Mouse (Mus musculus) cerebellum, adult 9-10 months (tissue): Measurements from ENCODE around the gene Mgmt.

Experiments
- DNase-seq: peaks from one replicate; pipeline ENCODE4 v3.0.0; 2022

Mgmt gene

DNA sequence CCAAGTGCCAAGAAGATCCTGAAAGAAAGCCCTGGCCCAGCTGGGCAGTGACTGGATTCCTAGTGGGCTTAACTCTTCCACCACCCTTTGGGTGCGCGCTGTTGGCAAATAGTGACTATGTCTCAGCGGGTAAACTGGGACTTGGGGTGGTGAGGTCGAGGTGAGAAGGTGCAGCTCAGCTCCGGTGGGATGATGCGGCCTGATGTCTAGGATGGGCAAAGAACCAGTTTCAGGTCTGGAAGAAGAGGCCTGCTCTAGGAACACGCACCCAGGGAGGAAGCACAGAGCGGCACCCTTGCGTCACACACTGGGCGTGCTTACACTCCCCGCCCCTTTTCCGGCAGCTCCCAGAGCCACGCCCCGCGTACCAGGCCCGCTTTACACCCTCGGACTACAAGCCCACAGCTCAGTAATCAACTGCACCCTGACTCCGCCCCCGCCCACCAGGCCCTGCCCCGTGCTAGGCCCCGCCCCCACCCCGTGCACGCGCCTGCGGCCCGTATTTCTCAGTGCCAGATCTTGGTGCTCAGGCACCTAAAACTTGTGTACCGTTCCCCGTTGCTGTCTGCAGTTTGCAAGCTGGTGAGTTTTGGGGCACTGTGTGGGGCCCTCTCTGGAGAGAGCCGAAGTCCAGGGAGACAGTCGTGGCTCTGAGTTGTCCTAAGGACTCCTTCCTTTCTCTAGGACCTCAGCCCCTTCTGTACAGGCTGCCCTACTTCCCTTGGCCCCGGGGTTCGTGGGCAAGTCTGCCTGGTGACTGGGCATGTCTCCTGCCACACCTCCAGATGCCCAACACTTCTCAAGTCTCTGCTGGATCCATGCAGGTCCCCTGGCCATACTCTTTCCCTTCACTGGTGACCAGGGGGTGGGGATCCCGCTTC, at the start of gene Mgmt:
Gene Mgmt, plus strand, starts transcription at position 509 of the 881 bp plus-strand sequence.
- DNase-seq = peak; percentile 44

DNA sequence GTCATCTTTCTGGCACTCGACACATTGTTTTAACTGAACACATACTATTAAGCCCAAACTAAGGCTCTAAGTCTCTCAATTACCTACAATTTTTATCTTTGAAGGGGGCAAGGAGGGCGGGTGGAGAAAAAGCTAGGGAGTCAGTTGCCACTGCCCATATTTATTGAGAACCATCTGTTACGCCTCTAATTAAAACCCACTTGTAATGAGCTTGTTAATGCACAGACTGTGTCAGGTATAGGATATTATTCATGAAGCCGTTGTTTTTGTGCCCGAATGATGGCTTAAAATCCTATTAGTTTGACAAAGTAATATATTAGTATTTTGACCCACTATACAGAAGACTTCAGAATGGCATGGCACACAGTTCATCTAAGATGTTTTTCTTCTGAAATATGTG, 49.6 kb upstream of the Mgmt start:
- no peak for DNase-seq

DNA sequence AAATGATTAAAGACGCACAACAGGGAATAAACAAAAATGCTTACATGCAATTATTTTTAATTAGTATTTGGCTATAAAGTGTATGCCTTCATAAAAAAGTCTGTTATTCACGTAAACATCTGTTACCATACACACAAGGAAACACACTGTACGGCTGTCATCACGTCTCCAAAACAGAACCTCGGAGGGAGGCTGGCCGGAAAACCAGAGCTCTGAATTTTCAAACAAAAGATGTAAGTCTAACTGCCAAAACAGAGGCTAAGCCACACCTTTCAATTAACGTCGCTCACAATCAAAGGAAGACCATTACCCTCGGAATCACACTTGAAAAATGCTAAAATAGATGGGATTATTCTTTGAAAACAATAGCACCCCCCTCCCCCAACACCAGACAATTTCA, 49.1 kb upstream of the Mgmt start:
- no peak for DNase-seq

DNA sequence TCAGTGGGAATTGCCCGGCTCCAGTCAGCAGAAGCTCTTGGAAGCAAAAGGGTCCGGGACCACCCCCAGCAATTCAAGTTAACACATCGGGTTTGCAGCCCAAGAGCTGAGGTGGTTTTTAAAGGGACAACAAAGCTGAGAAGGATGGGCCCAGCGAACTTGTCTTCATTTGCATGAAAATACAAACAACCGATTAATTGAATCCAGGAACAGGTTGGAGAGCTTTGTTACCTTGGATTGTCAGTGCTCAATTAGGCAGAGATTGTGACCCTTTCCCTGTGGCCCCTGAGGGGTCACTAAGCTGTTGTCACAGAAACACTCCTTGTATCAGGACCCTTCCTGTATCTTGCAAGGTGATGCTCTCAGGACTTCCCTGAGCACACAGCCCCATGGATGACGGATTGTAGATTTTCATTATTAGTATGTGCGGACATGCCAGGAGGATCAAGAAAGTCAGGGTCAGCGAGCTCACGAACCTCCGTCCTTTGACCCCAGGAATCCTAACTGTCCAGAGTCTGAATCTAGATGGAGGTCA, 48.3 kb upstream of the Mgmt start:
- DNase-seq = no peak

DNA sequence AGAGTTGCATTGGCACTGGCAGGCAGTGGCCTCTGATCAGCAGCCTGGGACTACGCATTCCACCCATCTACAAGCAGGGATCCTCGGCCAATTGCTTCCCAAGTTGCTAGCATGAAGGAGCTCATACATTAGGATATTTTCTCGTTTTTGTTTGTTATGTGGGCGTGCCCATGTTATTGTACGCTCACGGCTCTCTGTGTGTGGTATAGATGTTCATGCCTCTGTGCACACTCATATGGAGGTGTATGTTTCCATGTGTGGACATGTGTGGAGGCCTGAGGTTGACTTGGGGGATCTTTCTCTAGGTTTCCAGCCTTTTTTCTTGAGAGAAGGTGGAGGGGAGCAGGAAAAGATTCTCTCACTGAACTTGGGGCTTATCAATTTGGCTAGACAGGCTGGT, 46.8 kb upstream of the Mgmt start:
- no peak for DNase-seq

DNA sequence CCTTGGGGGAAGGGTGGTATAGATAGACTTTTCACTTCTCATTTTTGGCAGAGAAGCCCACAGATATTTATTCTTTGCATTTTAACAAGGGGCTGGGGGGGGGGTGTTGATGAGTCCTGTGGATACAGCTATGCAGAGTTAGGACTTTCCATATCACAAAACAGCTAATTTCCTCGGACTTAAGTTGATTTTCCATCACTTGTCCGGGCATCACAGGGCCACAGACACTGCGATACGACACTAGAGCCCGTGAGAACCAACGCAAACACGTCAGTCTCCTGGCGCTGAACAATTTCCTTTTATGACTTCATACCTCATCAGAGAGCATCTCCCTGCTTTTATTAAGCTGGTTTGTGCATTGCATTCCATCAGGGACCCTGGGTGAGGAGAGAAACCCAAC, 45.7 kb upstream of the Mgmt start:
- DNase-seq = no peak

DNA sequence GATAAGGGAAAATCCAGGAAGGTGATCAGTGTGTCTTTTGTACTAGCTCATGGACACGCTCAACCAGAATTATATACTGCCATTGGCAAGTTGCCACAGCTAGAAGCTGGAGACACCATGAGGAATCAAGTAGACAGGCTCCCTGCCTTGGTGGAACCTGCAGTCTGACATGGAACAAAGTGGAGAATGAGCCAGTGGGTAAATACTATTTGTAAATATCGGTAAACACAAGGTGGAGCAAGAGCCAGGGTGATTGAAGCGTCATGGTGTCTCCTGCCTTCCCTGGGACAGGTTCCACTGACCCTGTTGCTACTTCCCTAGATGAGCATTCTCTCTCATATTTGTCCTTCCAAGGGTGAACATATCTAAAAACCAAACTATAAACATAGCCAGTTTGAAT, 44.6 kb upstream of the Mgmt start:
- DNase-seq = no peak

DNA sequence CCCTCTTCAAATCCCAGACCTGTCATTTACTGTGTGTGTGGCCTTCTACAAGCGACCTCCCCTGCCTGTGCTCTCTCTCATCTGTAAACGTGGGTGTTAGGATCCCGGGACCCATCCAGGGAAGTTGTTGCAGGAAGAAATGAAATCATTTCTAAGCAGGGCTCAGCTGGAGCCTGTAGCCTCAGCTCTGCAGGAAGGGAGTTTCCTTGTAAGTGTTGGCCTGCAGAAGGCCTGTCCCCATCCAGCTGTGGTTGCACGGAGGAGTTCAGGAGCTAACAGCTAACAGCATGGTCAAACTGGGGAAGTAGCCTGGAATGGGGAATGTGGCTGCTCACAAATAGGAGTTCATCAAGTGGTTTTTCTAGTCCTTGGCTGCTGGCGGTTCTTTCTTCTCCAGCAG, 44.1 kb upstream of the Mgmt start:
- no peak for DNase-seq

DNA sequence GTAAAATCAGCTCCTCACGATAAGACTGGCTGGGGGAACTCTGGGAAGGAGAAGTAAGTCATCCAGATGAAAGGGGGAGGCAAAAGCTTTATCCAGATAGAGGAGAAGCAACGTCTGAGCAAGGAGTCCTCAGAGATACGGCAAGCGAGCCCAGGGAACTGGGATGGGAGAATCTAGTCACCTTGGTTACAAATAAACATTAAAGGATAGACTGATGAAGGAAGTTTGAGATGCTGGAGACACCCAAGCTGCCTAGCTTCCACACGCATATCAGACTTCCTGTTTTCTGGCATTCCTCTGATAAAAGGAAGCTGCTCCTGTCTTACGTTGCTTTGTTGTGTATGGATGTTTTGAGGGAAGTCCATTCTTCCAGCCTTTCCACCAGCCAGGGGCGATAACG, 42.5 kb upstream of the Mgmt start:
- no peak for DNase-seq

DNA sequence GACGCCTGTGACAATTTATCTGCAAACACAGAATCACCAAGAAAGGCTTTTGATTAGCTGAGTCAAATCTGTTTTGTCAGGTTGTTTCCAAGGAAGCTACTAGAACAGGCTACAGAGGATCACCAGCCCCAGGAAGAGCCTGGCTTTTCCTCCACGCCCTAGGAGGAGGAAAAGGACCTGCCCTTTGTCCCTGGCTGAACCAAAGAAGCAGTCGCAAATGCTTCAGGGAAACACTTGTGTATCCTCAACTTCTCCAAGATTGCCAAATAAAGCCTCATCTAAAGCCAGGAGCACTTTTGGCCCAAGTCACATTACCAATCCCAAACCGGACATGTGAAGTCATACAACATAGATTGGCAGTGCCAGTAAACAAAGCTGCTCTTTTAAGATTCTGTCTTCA, 41.7 kb upstream of the Mgmt start:
- no peak for DNase-seq

DNA sequence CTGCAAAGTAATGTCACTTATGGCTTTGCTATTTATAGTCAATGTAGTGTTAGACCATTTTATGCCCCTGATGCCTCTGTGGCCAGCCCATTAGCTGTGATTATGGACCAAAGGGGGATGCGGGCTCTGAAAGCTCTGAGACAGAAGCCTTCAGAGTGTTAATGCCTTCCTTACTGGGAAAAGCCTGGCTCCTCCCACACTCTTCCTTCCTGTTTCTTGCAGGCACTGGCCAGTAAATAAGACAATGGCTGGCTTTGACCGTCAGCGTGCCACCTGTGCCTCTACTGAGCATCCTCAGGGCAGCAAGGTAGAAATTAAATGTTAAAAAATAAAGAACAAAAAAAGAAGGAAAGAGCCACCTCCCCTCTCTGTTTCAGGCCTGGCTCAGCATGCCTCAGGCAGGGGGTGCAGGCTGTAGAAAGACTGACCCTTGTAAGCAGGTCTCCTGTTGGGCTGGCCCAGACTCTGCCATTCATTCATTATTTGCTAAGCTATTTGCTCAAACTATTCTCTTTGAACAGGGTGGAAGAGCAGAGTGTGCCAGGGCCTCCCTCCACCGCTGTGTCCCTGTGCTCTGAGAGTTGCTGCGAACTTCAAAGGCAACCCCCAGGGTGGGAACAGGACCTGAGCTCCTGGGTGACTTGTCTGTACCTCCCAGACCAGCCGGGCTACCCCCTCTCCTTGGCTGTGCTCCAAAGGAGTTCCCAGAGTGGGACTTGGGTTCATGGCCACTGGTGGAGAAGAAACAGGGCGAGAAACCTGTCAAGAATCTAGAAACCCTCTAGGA, 29.5 kb upstream of the Mgmt start:
- DNase-seq = no peak

DNA sequence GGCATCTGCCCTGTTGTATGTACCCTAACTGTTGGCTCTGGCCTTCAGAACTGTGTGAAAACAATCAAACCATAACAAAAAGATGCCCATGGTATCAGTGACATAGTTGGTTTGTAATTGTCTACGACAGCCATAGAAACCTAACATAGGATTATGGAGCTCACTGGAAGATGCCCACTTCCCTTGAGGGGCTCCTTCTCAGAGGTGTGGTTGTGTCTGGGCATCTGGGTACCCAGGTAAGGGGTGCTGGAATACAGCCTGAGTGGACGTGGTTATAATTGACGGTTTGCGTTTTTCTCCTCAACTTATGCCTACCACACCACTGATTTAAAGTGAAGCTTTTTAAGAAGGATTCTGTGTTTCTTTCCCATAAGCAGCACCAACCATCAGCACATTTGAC, 28.5 kb upstream of the Mgmt start:
- DNase-seq = no peak

DNA sequence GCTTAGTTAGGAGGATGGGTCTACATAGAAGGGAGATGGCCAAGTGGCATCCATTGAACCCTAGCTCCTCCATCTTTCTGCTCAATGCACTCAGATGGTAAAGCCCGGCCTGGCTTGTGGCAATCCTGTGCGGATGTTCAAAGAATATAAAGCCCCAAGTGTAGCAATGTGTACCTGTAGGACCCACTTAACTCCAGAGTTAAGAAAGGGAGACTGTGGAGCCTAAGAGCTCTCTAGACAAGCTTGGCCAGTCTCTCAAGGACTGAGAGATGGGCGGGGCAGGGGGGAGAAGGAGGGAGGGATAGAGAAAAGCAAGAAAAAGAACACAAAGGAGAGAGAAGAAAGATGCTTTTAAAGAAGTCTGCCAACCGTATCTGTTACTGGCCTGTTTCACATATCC, 27.9 kb upstream of the Mgmt start:
- DNase-seq = no peak

DNA sequence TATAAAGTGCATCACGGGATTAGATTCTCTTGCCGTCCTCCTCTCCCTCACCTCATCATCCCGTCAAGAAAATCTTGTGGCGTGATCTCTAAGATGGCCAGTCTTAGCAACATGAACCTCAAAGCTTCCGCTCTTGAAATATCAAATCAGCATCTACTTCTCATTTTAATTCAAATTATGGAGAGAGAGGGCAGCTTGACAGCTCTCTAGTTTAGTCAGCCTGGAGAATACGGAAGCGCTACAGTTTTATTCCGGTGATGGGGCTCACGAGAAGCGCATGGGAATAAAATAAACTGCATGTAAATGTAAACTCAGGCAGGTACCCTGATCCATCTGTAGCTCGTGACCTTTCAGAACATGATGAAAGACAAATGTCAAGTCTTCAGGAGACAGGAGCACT, 22.9 kb upstream of the Mgmt start:
- DNase-seq = no peak

DNA sequence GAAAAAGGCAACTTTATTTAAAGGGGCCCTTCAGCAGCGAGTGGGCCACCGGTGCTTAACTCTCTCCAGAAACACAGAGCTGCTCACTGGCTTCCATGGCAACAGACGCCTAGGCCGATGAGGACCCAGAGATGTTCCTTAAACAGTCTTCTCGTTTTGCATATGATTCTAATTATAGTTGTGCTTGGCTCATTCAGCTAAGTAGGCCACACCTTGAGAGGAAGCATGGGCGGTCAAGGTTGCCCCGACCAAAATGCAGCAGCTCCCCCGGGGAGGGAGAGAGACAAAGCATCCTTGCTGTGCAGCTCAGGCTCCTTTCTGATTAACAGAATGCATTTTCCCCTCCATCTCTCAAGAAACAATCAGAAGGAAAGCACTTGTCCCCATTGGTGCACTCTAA, 22.4 kb upstream of the Mgmt start:
- DNase-seq = no peak

DNA sequence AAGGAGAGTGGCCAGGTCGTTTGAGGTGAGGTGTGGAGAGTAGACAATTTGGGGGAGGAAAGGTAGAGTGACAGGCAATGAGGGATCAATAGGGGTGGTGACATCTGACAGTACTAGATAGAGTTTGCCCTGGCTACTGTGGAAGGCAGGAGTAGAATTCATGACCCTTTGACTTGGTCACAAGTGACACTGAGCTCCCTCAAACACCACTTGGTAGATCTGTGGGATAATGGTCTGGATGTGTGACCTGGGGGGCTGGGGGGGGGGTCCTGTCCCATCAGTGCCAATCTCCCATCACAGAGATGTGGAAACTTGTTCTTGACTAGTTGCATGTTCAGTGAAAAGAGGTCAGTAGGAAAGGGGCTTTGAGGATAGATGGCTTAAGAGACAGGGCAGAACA, 20.0 kb upstream of the Mgmt start:
- no peak for DNase-seq

DNA sequence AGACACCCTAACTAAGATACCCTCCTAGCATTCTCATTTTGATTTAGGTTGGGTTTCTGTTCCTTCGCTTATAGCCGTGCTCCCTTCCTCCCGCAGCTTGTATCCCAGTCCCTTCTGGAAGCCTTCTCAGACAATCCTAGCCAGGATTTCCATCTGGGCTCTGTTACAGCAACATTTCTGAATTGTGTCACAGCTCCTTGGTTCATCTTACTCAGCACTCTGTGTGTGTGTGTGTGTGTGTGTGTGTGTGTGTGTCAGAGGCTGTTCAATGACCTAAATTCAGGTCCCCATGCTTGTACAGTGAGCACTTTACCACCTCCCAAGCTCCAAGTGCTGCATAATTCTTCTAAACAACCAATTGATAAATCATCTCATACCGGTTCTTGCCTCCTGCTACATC, 14.0 kb upstream of the Mgmt start:
- no peak for DNase-seq

DNA sequence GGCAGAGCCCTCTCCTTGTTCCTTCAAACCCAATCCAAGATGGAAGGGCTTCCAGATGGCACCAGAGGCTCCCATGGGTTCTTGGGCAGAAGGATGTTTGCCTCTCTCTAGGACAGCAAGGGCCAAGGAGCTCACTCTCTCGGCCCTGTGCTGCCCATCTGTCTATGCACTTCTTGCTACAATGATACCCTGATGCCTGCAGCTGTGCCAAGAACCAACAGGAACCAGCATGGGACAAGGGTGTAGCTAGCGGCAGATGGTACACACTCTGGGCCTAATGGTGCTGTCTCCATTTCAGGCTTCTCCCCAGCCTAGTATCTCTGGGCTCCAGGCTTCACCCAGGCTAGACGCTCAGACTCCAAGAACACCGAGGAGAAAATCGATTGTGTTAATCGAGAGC, 6.3 kb upstream of the Mgmt start:
- DNase-seq = no peak

DNA sequence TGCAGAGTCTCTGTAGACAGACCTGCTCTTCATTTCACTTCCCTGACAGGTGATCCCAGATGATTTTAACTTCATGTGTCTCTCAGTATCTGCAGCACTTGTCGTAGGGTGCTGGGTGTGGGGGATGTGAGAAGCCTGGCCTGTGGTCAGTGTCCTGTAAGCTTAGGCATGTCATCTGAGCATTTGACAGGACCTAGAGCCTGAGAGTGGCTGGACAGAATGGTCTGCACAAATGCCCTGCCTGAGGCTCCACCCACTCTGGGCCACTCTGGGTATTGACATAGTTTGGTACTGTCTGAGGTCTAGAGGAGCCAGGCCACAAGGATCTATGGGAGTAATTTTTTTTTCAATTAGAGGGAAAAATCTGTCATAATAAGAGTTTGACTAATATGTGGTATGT, 942 bp downstream of the Mgmt start:
- DNase-seq = no peak

DNA sequence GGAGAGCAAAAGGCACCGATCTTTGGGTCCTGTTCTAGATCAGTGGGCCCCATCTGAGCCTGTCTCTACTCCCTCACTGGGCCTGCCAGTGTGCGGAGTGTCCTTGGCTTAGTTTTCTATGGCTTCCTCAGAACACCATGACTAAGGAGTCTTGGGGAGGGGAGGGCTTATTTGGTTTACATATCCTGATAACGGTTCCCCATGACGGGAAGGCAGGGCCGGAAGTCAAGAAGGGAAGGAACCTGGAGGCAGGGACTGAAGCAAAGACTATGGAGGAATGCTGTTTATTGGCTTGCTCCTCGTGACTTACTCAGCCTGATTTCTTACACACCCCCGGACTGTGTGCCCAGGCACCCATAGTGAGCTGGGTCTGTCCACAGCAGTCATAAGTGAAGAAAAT, 1.4 kb downstream of the Mgmt start:
- DNase-seq = no peak

DNA sequence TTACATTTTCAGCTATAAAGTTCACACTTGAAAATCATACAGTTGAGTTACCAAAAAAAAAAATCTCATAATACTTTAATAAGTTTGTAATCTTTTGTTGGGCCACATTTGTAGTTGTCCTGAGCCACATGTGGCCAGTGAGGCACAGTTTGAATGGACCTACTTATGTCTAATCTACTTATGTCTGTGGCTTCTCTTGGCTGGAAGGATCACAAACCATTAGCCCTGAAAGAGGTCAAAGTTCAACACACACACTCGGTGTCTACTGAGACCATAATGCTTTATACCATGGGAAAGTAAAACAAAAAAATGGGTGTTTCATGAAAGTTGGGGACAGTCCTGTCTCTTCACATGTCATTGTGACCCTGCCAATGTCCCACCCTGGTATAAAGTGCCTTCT, 3.1 kb downstream of the Mgmt start:
- no peak for DNase-seq

DNA sequence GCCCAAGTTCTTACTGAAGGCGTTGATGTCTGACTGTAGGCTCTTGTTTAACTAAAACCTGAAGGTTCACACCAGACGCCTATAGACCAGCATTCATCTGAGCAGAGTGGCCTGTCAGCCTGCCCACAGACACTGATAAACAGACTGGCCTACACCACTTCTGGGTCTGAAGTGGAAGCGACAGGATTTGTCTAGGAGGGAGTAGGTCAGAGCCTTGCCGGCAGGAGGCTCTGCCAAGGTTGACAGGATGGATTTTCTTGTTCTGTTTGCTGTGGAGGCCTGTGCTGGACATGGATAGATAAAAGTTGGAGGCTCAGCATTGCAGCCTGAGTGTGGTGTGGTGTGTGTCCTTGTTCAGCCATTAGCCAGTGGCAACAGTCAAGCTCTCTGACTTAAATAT, 3.6 kb downstream of the Mgmt start:
- DNase-seq = no peak

DNA sequence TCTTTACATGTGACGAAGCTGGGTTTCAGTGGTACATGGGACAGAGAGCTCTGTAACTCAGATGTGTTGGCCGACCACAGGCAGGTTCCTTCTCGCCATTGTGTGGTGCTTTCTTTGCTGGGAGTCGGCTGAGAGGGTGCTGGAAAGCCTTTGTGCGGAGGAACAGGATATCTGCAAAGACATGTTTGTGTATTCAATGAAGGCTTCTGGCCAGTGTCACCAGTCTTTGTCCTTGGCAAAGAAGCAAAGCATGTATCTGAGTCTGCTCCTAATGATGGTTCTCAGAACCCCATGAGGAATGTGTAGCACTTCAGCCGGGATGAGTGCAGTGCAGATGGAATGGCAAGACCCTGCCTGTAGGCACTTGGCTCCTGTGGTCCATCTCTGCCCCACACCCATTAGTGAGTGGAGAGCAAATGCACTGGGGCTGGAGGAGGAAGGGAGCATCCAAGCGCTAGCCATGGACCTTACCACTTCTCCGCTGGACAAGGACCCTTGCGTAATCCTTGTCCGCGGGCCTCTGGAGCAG, 14.3 kb downstream of the Mgmt start:
- DNase-seq = no peak

DNA sequence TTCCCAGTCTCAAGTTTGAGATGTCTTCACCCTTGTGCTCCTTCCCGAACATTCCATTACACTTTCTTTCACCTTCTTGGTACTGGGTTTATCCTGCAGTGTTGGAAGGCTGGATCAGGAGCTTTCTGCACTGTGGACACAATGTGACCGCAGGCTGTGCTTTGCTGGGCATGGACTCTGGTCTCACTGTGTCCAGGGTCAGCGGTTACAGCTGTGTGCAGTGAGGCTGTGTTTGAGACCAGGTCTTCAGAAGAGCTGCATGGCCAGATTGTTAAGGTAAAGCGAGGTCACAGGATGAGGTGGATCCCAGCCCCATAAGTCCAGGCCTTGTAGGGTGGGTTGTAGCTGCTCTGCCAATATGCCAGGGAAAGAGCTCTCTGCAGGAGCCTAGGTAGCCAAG, 18.5 kb downstream of the Mgmt start:
- DNase-seq = no peak
